Mouse (Mus musculus) embryonic stem cell, embryonic (primary cell): ENCODE results near the gene Banp.

Source experiments
- CTCF ChIA-PET, 4 experiments: fragments of 300-600 bp in 2 of 4; fragments of 350-600 bp in 2 of 4; sonication (Branson Sonifier 250); formaldehyde crosslinking; loops; one replicate each; lab custom pipeline; 2022; ENCODE audit warnings: inconsistent platforms in 2 of 4; lab: Charles Lee
- POLR2A ChIA-PET, 4 experiments: fragments of 300-600 bp in 2 of 4; fragments of 350-600 bp in 2 of 4; sonication (Branson Sonifier 250); formaldehyde crosslinking; loops; one replicate each; lab custom pipeline; 2022; ENCODE audit warnings: antibody characterized with exemption in 4 of 4, inconsistent platforms in 1 of 4; lab: Charles Lee

Gene Banp

GRCm38 (mm10) chr8:121913378-121913777 lies 36.2 kb upstream of the Banp start:
- ChIA-PET POLR2A (interaction anchor here in 3 of 4 experiments (0.6 to 79.2 kb wide), 6 partner anchors 10 to 52 kb away, joined by 3 to 3941 read pairs (median 5); partner anchors contain the start of gene Slc7a5 (in 1 of the 3)), CTCF (interaction anchor here in 3 of 4 experiments (1.0 to 1.8 kb wide), 3 partner anchors 12 to 64 kb away, joined by 4 to 7 read pairs (median 4); no protein-coding TSS in a partner anchor)

- POLR2A ChIA-PET = interaction anchor here in 3 of 4 experiments (0.9 to 79.2 kb wide), 10 partner anchors 10 to 69 kb away, joined by 3 to 3941 read pairs (median 5); partner anchors contain the start of gene Slc7a5 (in 2 of the 3)
- CTCF ChIA-PET = interaction anchor here in 3 of 4 experiments (0.5 to 1.6 kb wide), 5 partner anchors 9 to 69 kb away, joined by 3 to 4 read pairs (median 3); no protein-coding TSS in a partner anchor
Observed at GRCm38 (mm10) chr8:121919158-121919557, 30.4 kb upstream of the Banp start.

- ChIA-PET CTCF (interaction anchor here in 3 of 4 experiments (0.6 to 3.9 kb wide), 5 partner anchors 10 to 70 kb away, joined by 3 to 17 read pairs (median 4); no protein-coding TSS in a partner anchor), POLR2A (interaction anchor here in 3 of 4 experiments (0.6 to 79.2 kb wide), 8 partner anchors 9 to 69 kb away, joined by 3 to 3941 read pairs (median 8); partner anchors contain the start of gene Slc7a5 (in 2 of the 3))
Observed at GRCm38 (mm10) chr8:121919731-121920130, 29.8 kb upstream of the Banp start.

- CTCF ChIA-PET = interaction anchor here in 2 of 4 experiments (0.6 to 3.9 kb wide), 4 partner anchors 12 to 1107 kb away, joined by 3 to 17 read pairs (median 5); no protein-coding TSS in a partner anchor
- POLR2A ChIA-PET = interaction anchor here in 3 of 4 experiments (0.7 to 79.2 kb wide), 11 partner anchors 10 to 331 kb away, joined by 3 to 3941 read pairs (median 8); partner anchors contain the start of genes Slc7a5 (in 2 of the 3) and Map1lc3b (in 1 of the 3)
Observed at GRCm38 (mm10) chr8:121921582-121921981, 28.0 kb upstream of the Banp start.

GRCm38 (mm10) chr8:121922101-121922500 lies 27.4 kb upstream of the Banp start:
- CTCF ChIA-PET = interaction anchor here in 3 of 4 experiments (0.6 to 3.9 kb wide), 4 partner anchors 12 to 1107 kb away, joined by 3 to 17 read pairs (median 5); no protein-coding TSS in a partner anchor

GRCm38 (mm10) chr8:121924681-121925080 lies 24.9 kb upstream of the Banp start:
- ChIA-PET CTCF (interaction anchor here (1.0 to 4.7 kb wide), 16 partner anchors 10 to 345 kb away, joined by 3 to 85 read pairs (median 16); no protein-coding TSS in a partner anchor), POLR2A (interaction anchor here in 3 of 4 experiments (0.6 to 79.2 kb wide), 12 partner anchors 9 to 95 kb away, joined by 3 to 3941 read pairs (median 24); partner anchors contain the start of genes Banp (in 2 of the 3) and Slc7a5 (in 2 of the 3))

More at GRCm38 (mm10) chr8:121922101-121922500, 27.4 kb upstream of the Banp start:
- POLR2A ChIA-PET = interaction anchor here in 3 of 4 experiments (0.9 to 79.2 kb wide), 11 partner anchors 10 to 332 kb away, joined by 3 to 3941 read pairs (median 7); partner anchors contain the start of genes Slc7a5 (in 2 of the 3) and Map1lc3b (in 1 of the 3)

GRCm38 (mm10) chr8:121925624-121926023 lies 23.9 kb upstream of the Banp start:
- POLR2A ChIA-PET = interaction anchor here (0.6 to 79.2 kb wide), 28 partner anchors 9 to 518 kb away, joined by 3 to 3941 read pairs (median 4); partner anchors contain the start of genes Banp (in 2 of the 4), Slc7a5 (in 2 of the 4) and Mvd (in 1 of the 4)
- CTCF ChIA-PET = interaction anchor here (0.5 to 4.7 kb wide), 77 partner anchors 9 to 1075 kb away, joined by 3 to 85 read pairs (median 4); partner anchors contain the start of gene Slc7a5 (in 1 of the 4)

- POLR2A ChIA-PET = interaction anchor here (0.8 to 79.2 kb wide), 24 partner anchors 9 to 364 kb away, joined by 3 to 3941 read pairs (median 5); partner anchors contain the start of genes Banp (in 2 of the 4) and Slc7a5 (in 2 of the 4)
Observed at GRCm38 (mm10) chr8:121926266-121926665, 23.3 kb upstream of the Banp start.

GRCm38 (mm10) chr8:121927316-121927715 lies 22.2 kb upstream of the Banp start:
- ChIA-PET POLR2A (interaction anchor here in 2 of 4 experiments (3.6 to 79.2 kb wide), 4 partner anchors 19 to 78 kb away, joined by 19 to 3941 read pairs (median 70); partner anchors contain the start of gene Slc7a5 (in 2 of the 2)), CTCF (interaction anchor here (0.6 to 4.7 kb wide), 9 partner anchors 12 to 108 kb away, joined by 3 to 85 read pairs (median 6); partner anchors contain the start of gene Slc7a5 (in 1 of the 4))

More at GRCm38 (mm10) chr8:121926266-121926665, 23.3 kb upstream of the Banp start:
- CTCF ChIA-PET = interaction anchor here (0.6 to 4.7 kb wide), 66 partner anchors 9 to 1074 kb away, joined by 3 to 85 read pairs (median 4); partner anchors contain the start of gene Slc7a5 (in 1 of the 4)

- ChIA-PET POLR2A (interaction anchor here in 2 of 4 experiments (0.7 to 79.2 kb wide), 6 partner anchors 14 to 79 kb away, joined by 3 to 3941 read pairs (median 12); partner anchors contain the start of gene Slc7a5 (in 1 of the 2)), CTCF (interaction anchor here in 2 of 4 experiments (1.9 to 6.8 kb wide), 2 partner anchors 80 kb away, joined by 11 to 137 read pairs; no protein-coding TSS in a partner anchor)
Observed at GRCm38 (mm10) chr8:121930047-121930446, 19.5 kb upstream of the Banp start.

GRCm38 (mm10) chr8:121931571-121931970 lies 18.0 kb upstream of the Banp start:
- CTCF ChIA-PET = interaction anchor here (0.6 to 6.8 kb wide), 10 partner anchors 8 to 627 kb away, joined by 3 to 137 read pairs (median 5); no protein-coding TSS in a partner anchor

GRCm38 (mm10) chr8:121932026-121932667 lies 17.4 kb upstream of the Banp start:
- CTCF ChIA-PET = interaction anchor here (0.6 to 6.8 kb wide), 23 partner anchors 15 to 459 kb away, joined by 3 to 137 read pairs (median 5); no protein-coding TSS in a partner anchor
- POLR2A ChIA-PET = interaction anchor here (0.6 to 79.2 kb wide), 25 partner anchors 9 to 546 kb away, joined by 3 to 3941 read pairs (median 5); partner anchors contain the start of genes Banp (in 2 of the 4) and Slc7a5 (in 2 of the 4)

More at GRCm38 (mm10) chr8:121931571-121931970, 18.0 kb upstream of the Banp start:
- POLR2A ChIA-PET = interaction anchor here in 3 of 4 experiments (0.6 to 79.2 kb wide), 15 partner anchors 8 to 547 kb away, joined by 3 to 3941 read pairs (median 5); partner anchors contain the start of genes Banp (in 2 of the 3) and Slc7a5 (in 1 of the 3)

- CTCF ChIA-PET = interaction anchor here (0.6 to 6.8 kb wide), 24 partner anchors 14 to 458 kb away, joined by 3 to 137 read pairs (median 4); no protein-coding TSS in a partner anchor
- POLR2A ChIA-PET = interaction anchor here (0.6 to 79.2 kb wide), 23 partner anchors 9 to 182 kb away, joined by 3 to 3941 read pairs (median 5); partner anchors contain the start of genes Banp (in 2 of the 4) and Slc7a5 (in 2 of the 4)
Observed at GRCm38 (mm10) chr8:121932668-121933520, 16.7 kb upstream of the Banp start.

- POLR2A ChIA-PET = interaction anchor here (0.5 to 79.2 kb wide), 36 partner anchors 9 to 1166 kb away, joined by 3 to 3941 read pairs (median 4); partner anchors contain the start of genes Slc7a5 (in 2 of the 4), Car5a (in 1 of the 4) and Klhdc4 (in 1 of the 4)
- CTCF ChIA-PET = interaction anchor here (0.6 to 6.8 kb wide), 59 partner anchors 9 to 1403 kb away, joined by 3 to 137 read pairs (median 4); partner anchors contain the start of gene Car5a (in 1 of the 4)
Observed at GRCm38 (mm10) chr8:121934506-121934905, 15.0 kb upstream of the Banp start.

- ChIA-PET CTCF (interaction anchor here (0.6 to 6.8 kb wide), 58 partner anchors 9 to 626 kb away, joined by 3 to 137 read pairs (median 4); partner anchors contain the start of gene Car5a (in 1 of the 4)), POLR2A (interaction anchor here (0.5 to 79.2 kb wide), 35 partner anchors 9 to 1167 kb away, joined by 3 to 3941 read pairs (median 5); partner anchors contain the start of genes Slc7a5 (in 2 of the 4), Car5a (in 1 of the 4) and Klhdc4 (in 1 of the 4))
Observed at GRCm38 (mm10) chr8:121934923-121935322, 14.6 kb upstream of the Banp start.
